Mouse (Mus musculus): ENCODE measurements at regions not wholly inside any gene's neighbourhood (a gene's known extent, or its start where the extent isn't known, plus 50 kb on each side); places are given as distances from the start of the nearest gene placed in this dataset.

DNA sequence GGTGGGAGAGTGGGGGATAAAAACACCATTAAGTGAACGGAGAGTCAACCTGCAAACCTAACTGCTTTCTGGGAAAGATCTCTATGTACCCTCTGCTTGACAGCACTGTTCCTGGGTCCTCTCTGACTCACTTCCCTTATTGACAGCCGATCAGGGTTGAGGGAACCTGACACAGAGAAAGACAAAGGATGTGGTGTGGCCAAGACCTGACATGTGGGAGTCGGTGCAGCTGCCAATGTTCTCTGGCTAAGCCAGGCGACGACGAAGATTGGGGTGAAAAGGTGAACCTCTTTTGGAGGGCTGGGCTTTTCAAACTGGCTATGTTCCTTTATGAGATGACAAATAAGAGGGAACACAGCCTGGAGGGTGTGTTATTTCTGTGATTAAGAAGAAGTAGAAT is 318.6 kb upstream of the Usp25 start:
- DNase-seq: peak; percentile 39 to 48

DNA sequence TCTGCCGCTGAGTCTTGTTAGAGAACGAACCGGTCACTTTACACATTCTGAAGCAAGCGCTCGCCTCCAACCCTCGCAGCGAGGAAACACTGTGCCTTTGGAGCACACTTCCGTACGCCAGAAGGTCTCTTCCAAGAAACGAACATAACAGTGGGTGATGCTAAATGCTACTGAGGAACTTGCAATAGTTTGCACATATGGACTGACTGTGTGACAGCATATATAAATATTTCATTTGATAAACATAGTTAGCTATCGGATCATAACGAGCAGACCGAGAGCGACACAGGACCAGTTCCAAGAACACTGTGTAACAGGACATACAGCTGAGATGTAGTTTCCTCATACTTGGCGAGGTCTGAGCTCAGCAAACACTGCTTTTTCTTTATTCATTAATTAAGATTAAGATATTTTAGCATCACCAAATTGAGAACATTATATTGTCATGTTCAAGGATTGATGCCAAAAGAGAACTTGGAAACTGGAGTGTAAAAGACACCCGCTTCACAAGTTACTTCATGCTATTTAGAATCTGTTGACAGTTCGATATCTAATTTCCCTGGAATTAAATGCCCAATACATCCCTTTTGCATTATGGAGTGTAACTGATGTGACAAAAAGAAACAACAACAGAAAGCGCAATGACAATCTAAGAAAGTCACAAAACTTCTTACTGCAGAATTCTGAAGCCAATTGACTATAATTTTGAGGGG is 314.3 kb upstream of the Nrip1 start:
- no peak for DNase-seq

DNA sequence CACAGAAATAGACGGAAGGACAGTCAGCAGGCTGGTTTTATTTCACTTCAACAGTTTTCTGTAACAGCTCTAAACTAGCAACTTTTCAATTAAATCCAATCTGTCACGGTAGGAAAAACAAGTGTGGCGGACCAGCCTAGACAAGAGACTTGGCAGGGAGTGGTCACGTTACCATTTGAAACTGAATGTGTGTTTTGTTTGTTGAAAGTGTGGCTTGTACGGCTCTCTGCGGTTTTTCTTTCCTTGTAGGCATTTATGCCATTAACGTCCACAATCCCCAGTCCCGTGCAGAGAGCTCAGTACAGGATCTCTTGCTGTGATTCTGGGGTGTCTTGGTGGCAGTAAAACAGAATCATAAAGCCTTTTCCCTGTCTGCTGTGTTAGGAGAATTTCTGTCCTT is 311.9 kb upstream of the Nrip1 start:
- DNase-seq: no peak

DNA sequence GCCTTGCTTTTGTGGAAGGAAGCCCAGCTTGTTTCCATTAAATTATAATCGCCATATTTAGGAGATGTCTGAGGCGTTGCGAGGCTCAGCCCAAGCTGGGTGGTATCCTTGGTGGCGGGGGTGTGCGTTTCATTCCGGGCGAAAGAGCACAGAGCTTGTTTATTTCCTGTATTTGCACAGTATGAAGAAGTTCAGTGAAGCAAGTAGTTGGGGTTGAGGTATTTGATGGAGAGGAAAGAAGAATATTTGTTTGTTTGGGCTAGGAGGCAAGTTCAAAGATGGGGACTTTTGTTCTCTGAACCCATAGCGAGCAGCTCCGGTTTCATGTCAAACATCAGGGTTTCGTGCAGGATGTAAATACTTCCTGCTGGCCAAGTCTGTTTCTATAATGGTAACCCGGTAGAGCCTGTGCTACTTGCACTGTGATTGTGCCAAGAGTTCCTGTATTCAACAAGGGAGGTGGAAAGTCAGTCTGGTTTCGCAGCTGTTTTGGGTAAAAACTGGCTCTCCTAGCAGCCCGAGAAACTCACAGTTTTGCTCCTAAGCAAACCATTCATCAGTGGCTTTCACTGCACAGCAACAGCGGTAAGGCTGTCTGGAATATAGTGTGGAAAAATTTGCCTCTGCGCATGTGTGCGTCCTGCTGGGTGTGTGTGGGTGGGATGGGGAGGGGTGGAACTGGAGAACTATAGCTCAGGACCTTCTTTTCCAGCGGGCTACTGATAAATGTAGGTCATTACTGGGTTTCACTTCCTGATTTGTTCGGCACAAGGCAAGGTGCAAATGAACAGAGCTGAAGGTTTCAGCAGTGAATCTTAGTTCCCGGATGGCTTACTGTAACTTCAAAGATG is 306.7 kb upstream of the Nrip1 start:
- DNase-seq: peak; percentile 67 to 70

DNA sequence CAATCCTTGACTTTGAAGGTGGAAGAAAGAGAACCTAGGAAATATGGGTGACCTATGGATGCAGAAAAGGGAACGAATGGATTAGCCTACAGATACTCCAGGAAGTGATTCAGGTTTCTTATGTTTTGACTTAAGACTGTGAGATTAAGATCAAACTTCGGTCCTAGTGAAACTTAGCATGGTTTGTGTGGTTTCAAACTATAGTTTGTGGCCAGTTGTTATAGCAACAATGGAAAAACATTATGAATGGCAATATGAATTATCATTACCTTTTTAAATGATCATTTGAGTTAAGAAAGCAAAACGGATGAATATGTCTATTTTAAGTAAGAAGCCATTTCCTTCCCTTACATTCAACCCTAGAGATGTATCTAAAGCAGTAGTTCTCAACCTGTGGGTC is 305.3 kb upstream of the Nrip1 start:
- no peak for DNase-seq

DNA sequence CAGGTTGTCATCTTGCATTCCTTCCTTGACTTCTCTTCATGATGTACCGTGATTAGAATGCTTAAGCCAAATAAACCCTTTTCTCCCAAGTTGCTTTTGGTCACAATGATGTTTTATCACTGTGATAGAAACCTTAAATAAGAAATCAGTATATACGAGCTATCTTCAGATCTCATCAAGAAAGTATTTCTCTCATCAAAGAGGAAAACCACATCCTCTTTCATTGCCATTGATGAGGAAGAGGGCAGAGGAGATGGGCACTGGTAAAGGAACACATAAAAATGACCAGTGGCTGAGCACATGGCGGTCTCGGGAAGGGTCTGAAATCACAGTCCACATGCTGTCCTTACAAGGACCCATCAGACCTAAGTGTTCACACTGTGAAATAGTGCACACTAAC is 296.2 kb upstream of the Nrip1 start:
- DNase-seq: no peak

DNA sequence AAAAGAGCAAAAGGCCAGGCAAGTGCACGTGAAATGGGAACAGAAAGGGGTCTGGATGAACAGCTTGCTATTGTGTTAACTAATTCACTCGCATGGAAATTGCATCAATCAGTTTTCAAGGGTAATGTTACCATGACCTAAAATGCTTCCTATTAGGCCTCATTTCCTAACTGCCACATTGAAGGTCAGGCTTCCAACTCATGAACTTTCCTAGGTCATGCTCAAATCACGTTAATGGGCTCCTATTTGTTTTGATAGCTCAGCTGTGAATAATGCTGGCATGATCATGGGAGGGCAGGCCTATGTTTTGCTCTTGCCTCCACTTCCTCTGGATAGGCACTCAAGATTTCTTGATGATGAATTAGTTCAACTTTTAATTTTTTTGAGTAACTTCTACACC is 293.4 kb upstream of the Nrip1 start:
- DNase-seq: no peak

DNA sequence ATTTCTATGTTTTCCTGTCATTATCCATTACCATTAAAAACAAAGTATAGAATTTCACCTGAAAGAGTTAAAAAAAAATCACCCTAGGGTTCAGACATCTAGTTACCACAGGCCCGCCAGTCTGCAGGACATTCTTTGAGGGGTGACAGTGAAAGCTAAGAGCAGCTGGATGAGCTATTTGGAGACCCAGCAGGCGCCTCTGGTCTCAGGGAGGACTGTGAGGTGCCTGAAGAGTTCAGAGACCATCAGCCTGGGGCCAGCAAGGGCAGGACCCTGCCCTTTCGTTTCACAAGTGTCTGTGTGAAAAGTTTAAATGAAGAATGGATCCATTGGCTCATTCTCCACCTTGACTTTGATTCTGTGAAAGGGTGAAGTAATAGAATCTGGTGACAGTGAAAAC is 281.5 kb upstream of the Nrip1 start:
- no peak for DNase-seq

DNA sequence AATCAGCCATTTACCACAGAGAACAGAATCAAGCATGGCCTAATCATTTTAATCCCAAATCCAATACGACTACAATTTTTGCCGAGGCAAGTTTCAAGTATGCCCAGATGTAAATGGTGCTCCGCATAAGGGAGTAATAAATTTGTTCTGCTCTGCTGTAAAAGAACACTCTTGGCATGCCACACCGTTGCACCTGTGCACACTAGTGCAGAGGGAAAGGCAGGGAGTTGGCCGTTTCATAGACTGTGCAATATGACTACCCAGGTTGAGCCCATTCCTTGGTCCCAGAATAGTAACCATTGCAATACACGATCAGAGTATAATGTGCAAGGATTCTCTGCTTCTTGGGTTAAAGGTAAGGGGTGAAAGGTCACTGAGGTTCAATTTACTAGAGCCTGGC is 270.7 kb upstream of the Nrip1 start:
- no peak for DNase-seq

DNA sequence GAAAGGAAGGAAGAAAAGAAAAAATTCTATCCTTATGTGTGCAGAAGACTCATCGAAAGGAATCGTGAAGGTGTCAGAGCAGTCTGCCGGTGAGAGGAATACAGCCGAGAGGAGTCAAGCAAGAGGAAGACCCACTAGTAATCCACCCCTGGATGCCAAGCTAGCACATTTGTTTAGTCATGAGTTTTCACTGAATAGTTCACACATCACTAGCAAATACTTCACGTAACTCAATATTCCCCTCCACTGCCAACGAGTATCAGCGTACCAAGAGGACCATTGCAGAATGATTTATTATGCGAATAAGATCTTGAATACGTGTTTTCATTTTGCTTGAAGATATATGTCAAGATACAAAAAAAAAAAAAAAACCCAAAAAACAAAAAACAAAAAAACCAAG is 270.2 kb upstream of the Nrip1 start:
- no peak for DNase-seq

DNA sequence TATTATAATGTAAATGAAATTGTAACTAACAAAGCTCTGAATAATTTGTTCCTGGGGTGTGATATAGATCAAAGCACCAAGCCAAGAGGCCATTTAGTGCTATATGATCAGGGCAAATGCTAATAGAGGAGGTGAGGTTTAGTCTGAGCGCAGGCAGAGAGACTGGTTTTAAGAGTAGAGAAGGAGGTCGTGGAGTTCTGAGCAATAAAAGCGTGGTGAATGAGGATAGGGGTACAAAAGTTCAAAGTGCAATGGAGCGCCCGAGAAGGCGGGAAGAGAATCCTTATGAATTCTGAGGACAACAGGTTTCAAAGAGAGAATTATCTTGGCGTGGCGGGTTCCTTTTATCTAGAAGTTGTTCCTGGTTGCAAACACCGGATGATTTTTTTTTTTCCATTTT is 261.5 kb upstream of the Nrip1 start:
- DNase-seq: no peak

DNA sequence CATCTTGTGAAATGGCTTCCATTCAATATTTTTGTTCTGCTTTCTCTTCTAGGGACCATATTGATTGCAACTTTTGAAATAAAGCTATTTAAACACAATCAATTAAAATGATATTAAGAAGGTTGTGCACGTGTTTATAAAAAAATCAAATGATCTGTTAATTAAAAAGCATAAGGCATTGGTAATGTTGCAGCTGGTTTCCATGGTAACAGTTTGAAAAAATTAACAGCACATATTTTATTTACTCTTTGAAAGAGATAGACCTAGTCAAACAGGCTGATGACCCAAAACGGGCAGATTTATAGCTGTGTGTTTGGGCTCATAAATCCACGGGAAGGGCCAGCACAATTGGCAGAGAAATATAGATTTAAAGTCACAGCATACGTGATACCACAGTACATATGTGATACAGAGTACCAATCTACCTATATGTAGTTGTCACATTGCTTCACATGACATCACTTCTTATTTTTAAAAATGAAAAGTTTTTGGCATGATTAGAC is 260.6 kb upstream of the Nrip1 start:
- DNase-seq: no peak

DNA sequence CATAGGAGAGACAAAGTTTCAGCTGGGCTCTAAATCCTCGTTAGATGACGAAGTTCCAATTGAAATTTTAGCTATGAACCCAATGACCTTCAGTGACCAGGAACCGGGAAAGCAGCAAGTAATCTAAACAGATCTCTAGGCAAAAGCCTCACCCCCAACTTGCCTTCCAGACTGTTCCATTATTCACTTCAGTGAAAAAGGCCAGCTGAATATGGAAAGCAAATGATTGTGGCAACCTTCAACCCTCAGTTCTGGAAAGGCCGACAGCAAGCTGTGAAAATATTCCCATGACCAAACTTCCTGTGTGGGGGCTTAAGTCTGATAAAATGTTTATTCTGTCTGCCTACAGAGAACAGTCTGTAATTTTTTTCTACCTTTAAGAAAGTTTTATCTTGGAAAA is 252.5 kb upstream of the Nrip1 start:
- no peak for DNase-seq

DNA sequence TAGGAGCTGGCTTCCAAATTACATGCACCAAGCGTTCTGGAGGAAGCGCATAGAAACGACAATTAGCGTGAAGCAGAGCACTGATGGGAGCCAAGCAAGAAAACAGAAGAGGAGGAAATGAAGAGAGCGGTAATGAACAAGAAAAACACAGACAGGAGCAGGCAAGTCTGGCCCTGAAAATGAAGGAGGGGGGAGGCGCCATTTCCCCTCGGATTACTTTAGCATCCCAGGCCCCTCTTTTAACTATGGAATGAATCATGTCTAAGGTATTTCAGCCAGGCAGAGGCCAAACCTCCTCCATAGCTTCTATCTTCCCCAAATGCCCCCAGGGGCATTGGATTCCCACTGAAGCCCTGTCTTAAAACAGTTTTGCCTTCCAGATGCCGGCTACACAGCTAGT is 248.1 kb upstream of the Nrip1 start:
- no peak for DNase-seq

DNA sequence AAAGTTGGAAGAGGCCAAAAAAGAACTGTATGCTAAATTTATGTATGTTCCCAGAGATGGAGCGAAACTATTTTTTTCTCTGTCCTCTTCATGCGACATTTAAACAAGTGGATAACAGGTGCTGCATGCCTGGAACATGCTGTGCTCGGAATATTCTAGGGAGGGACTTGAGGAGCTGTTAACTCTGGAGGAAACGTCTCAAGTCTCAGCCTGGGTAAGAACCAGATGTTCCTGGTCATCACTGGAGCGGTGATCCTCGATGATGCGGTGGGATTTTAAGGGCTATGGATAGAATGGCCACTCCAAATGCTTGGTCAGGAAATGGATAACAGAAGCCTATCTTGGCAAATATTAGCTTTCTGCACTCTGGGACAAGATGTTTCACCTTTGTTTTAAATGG is 244.7 kb upstream of the Nrip1 start:
- DNase-seq: no peak

DNA sequence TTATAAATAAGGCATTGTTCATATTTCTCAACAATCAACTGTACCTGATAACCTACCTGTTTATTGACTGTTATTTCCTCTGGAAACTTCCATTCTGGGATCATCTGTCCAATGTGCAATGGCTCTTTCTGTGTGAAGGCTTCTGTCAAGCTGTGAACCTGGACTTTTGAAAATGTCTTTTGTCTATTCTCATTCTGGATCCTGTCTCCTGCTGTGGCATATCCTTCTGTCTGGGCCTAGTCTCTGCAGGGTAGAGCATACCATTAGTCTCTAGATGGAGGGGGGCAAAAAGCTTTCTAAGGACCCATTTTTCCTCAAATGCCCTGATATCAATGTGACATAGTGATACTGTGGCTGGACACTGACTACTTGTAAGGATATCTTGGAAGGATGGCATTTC is 237.4 kb upstream of the Nrip1 start:
- DNase-seq: no peak

DNA sequence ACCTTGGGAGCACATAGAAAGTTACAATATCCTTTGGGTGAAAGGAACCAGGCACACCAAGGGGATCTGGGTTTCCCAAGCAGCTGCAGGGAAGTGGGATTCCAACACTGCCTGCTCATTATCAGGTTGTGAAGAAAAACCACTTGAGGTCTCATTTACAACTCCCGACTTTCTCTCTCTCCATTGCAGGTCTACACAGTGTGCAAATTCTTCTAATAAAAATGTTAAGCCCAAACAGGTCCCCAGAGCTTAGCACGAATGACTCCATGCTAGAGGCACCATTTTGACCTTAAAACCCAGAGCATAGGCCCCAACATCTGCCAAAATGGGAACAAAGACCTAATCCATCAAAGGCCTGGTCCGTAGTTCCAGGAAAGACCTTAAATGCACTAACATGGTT is 231.3 kb upstream of the Nrip1 start:
- no peak for DNase-seq

DNA sequence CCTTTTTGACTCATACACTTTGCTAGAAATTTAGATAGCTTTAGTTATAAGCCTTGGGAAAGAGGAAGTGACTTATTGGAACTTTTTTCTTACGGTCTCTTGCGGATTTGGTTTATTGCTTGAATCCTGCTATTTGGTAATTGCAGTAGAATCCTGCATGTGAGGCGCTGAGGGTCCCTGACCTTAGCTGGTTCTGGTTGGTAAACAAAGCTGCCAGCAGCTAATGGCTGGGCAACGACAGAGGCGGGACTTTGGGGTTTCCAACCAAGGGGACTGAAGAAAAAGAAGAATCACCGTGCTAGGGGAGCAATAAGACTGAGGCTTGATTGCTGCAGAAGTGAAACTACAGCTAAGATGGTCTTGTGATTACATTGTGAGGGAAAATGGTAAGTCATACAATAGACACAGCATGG is 230.2 kb upstream of the Nrip1 start:
- DNase-seq: peak; percentile 51

DNA sequence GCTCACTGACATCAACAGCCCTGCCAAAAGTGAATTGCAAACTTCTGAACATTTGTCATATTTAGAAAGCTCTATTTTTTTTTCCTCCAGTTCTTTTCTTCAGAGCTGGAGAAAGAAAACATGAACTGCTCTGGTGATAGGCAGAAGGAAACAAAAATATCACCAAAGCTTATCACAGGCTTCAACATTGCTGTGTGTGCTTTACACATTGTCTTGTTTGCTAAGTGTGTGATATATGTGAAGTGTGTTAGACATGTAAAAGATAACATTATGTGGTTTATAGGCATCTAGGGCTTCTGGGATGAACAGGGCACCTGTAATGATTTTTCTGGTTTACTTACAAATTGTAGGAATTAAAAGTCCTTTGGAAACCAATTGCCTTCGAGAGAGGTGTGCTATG is 229.8 kb upstream of the Nrip1 start:
- DNase-seq: no peak

DNA sequence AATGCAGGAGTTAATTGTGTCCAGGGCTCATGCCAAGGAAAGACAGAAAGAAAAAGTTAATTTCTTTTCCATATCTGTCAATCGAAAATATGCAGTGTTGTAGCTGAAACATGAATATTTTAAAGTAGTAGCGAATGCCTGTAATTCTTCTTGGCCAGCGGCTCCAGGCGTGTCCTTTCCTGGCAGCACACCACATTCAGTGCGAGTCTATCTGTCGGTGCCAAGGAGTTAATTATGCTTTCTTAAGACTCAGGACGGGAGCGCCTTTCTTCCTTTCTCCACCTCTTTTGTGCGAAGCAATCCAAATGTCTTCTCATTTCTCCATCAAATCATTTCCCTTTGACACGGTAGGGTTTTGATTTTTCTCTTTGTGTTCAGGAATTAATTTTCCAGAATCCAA is 226.5 kb upstream of the Nrip1 start:
- DNase-seq: no peak

DNA sequence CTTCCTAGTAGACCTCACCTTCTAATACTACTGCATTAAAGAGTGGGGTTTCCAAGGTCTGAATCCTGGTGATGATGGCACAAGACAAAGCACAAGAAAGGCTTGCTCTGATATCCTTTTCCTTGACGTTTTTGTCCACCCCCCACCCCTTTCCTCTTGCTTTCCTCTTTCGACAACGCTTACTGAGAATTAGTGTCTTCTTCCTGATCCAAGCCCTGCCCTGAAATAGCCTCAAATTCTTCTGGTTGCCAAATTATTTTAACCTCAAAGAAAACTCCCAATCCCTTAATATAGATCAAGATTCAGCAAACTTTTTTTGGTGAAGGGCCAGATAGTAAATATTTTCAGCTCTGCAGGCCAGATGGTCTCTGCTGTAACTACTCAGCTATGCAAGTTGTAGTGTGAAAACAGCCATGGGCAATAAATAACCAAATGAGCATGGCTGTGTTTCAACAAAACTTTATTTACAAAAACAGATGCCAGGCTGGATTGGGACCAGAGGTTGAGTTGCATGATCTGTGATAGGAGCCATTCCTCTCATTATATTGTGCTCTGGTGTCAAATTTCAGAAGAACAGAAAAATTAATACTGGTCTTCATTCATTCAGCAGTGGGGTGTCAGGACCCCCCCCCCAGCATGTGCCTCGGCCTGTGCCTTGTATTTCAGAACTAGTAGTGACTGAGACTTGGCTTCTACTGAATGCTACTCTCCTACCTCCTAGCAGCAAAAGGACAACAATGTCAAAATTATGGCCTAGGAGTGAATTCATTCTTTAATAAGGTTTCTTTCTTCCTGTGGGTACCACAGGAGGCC is 218.5 kb upstream of the Nrip1 start:
- no peak for DNase-seq

DNA sequence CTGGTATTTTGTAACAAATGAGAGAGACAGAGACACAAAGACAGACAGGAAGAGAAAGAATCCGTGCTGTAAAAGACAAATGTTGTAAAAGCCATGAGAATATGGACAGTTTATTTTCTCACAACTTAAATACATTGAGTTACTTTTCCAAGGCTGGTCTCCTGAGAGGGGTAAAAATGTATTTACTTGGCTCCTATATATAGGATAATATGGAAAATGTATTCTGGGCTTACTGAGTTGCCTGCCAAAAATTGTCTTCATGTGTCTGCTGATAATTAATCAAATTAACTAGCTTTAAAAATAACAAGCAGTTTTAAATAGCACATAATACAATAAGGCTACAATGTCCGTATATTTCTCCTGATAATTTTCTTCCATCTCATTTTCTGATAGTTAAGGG is 216.2 kb upstream of the Nrip1 start:
- no peak for DNase-seq

DNA sequence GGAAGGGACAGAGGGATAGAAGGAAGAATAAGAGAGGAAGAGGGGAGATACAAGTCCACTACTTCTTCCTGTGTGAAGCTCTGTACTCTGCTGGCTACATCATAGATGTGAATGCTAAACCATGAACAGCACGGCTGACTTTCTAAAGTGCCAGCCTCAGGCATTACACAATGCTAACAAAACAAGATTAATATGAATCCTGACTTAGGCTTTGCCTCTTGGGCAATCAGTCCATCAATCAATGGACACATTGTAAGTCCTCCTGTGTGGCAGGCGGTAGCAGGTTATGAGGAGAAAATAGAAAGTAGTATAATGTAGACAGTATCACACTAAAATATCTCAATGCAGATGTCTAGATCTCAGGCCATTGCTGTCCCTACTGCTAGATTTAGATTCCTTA is 203.6 kb upstream of the Nrip1 start:
- no peak for DNase-seq

DNA sequence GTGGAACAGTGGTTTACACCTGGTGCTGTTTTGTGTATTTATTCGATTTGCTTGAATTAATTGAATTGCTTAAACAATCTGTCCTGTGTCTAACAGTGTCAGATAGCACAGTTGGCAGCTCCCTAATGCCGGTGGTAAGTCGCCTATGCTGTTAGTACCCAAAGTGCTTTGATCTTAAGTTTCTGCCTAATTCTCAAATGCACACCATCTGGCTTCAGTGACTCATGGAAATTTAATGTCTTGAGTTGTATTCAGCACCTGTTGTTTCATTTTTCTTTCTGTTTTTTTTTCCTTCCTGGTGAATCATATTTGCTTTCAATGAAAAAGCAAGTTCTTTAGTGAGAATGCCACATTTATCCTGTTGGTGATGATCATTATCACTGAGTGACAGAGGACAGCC is 201.7 kb upstream of the Nrip1 start:
- DNase-seq: no peak

Data from B cell, adult 2 months (primary cell).